Mouse (Mus musculus): ENCODE data around the gene Fam196a.

GRCm38 (mm10) chr7:134960871-134961270 lies 22.6 kb upstream of the Fam196a start:
- TF ChIP-seq ZNF384 (IDR thresholded peaks at IDR 0.05; ENCODE audit: low read depth, low read length), result no peak
- TF ChIP-seq ZC3H11A (IDR thresholded peaks at IDR 0.05; ENCODE audit: borderline replicate concordance, low read depth, low read length), result peak; percentile 38; the same call in 1 of the 2 replicates
- no peak for TF ChIP-seq HCFC1 (IDR thresholded peaks at IDR 0.05; ENCODE audit: borderline replicate concordance, insufficient read depth, low read length)
